Mouse (Mus musculus) heart, adult 2 months (tissue): ENCODE results near the gene Ints4.
"Not testable (repeated sequence)": the region's sequence is repeated elsewhere in the genome, so short reads cannot be mapped to it uniquely, and the experiment has no call there.

Experiments used
- CTCF ChIP-seq: fragments of 200-600 bp; IDR thresholded peaks from 2 replicates; pipeline ENCODE4 v1.8.1; 2022; ENCODE audit warnings: antibody characterized with exemption, mild to moderate bottlenecking, moderate library complexity
- EP300 ChIP-seq: fragments of 200-500 bp; IDR thresholded peaks from 2 replicates; pipeline ENCODE4 v1.6.1; 2011; ENCODE audit warnings: low read depth, low read length, control low read depth; ENCODE audit not compliant: insufficient read depth
- POLR2A ChIP-seq: fragments of 200-500 bp; IDR thresholded peaks from 2 replicates; pipeline ENCODE4 v1.6.1; 2011; ENCODE audit warnings: mild to moderate bottlenecking, low read depth, low read length, control low read depth; ENCODE audit not compliant: insufficient read depth

GRCm38 (mm10) chr7:97451023-97451422 is 29.7 kb upstream of the Ints4 start, which contains the start of gene Kctd14:
- TF ChIP-seq POLR2A, CTCF, EP300: not testable (repeated sequence)
